Mouse (Mus musculus) olfactory bulb, adult 2 months (tissue): Measurements from ENCODE around the gene Aldh1a2. TPM values are rescaled to one million over a fixed set of nuclear protein-coding genes. Genes with fewer than 3 reads are reported as not detected.

ENCODE experiments used
- H3K27ac ChIP-seq: fragments of 200-500 bp; 2 replicates; pipeline ENCODE4 v1.5.1; 2012; ENCODE audit warnings: low read depth, low read length; ENCODE audit not compliant: insufficient read depth
- H3K4me1 ChIP-seq: fragments of 200-500 bp; 2 replicates; pipeline ENCODE4 v1.6.1; 2012; ENCODE audit warnings: low read length; ENCODE audit not compliant: control insufficient read depth, insufficient read depth
- H3K4me3 ChIP-seq: fragments of 200-500 bp; 2 replicates; pipeline ENCODE4 v1.5.1; 2012; ENCODE audit warnings: mild to moderate bottlenecking, low read depth, low read length, moderate library complexity; ENCODE audit not compliant: insufficient read depth
- CTCF ChIP-seq: fragments of 200-500 bp; IDR thresholded peaks from 2 replicates; pipeline ENCODE4 v1.5.1; 2012; ENCODE audit warnings: low read depth, mild to moderate bottlenecking, low read length, moderate library complexity; ENCODE audit not compliant: insufficient read depth
- POLR2A ChIP-seq: fragments of 200-500 bp; IDR thresholded peaks from 2 replicates; pipeline ENCODE4 v1.6.1; 2012; ENCODE audit warnings: mild to moderate bottlenecking, low read depth, low read length, moderate library complexity; ENCODE audit not compliant: insufficient read depth
- WGBS: fragments of 180-500 bp; shearing (Covaris S2); methylation state at CpG from one replicate; pipeline ENCODE4 v1.1.7; 2018; 5-methylcytosine and 5-hydroxymethylcytosine counted together
- polyA plus RNA-seq: library from polyadenylated mRNA; stranded (reverse); fragments of >200 nt; gene quantifications from 2 replicates; pipeline ENCODE4 v1.2.4, GENCODE M21; 2012; ENCODE audit warnings: low replicate concordance; ENCODE audit not compliant: missing spikeins, insufficient read depth, insufficient read length

Aldh1a2 gene
- polyA plus RNA-seq, 1 experiment = not detected

GRCm38 (mm10) chr9:71323303-71323952, 107.8 kb downstream of the Aldh1a2 start:
- H3K4me1 ChIP-seq = no peaks in the 10 kb centered on the region
- whole genome bisulfite sequencing = 55% methylated on average over 1 of the region's 1 CpGs
- TF ChIP-seq POLR2A (no peak), CTCF (no peak)
- no peak overlapping the region for H3K27ac ChIP-seq
- no peak overlapping the region for H3K4me3 ChIP-seq

- H3K4me3 ChIP-seq = no peak overlapping the region
- TF ChIP-seq CTCF = no peak
- TF ChIP-seq POLR2A = no peak
- 77% methylated on average over 5 of the region's 5 CpGs for WGBS
- H3K27ac ChIP-seq = no peak overlapping the region
- H3K4me1 ChIP-seq = no peaks in the 10 kb centered on the region
Observed at GRCm38 (mm10) chr9:71324060-71324459, 108.5 kb downstream of the Aldh1a2 start.

GRCm38 (mm10) chr9:71326261-71326660, 110.7 kb downstream of the Aldh1a2 start:
- 65% methylated on average over 4 of the region's 4 CpGs for WGBS
- Histone ChIP-seq H3K27ac (no peak overlapping the region), H3K4me3 (no peak overlapping the region), H3K4me1 (no peaks in the 10 kb centered on the region)
- TF ChIP-seq CTCF (no peak), POLR2A (no peak)

- no peak overlapping the region for H3K4me3 ChIP-seq
- no peak overlapping the region for H3K27ac ChIP-seq
- no peaks in the 10 kb centered on the region for H3K4me1 ChIP-seq
- TF ChIP-seq CTCF = no peak
- TF ChIP-seq POLR2A = no peak
- WGBS = 72% methylated on average over 3 of the region's 3 CpGs
Observed at GRCm38 (mm10) chr9:71331661-71332060, 116.1 kb downstream of the Aldh1a2 start.

DNA sequence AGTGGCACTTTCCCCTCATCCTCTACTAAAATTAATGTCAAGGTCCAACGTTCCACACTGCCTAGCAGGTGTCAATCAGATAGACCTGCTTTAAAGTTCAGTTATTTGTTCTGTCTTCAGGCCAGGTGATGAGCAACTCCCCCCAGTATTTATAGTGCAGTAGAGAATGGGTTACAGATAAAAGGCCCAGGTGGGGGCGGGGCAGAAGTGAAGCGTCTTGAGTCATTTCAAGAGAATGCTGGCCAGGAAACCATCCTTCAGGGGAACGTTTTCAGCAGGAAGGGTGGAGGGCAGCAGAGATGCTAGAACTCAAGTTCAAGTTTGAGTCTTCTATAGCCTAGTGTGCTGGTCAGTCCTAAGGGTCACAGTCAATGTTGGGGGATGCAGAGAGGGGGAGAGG, 121.1 kb downstream of the Aldh1a2 start:
- no peaks in the 10 kb centered on the region for H3K4me1 ChIP-seq
- no peak for TF ChIP-seq POLR2A
- no peak for TF ChIP-seq CTCF
- 76% methylated on average over 4 of the region's 4 CpGs for WGBS
- no peak overlapping the region for H3K4me3 ChIP-seq
- no peak overlapping the region for H3K27ac ChIP-seq

DNA sequence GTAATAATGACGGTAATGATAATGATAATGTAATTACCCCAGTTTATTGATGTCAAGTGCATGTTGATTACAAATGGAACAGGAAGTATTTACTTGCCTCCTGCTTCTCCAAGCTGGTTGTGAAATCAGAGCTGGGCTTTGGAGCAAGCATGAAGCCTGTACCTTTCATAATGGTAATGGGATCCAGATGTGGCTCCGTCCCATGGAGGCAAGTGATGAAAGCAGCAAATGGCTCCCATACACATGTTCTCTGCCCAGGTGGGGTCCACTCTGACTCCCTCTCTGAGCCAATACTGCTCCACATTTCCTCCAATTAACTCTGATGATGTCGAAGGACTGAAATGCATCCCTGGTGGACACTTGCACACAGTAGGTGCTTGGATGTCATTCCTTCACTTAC, 121.8 kb downstream of the Aldh1a2 start:
- H3K27ac ChIP-seq = no peak overlapping the region
- no peaks in the 10 kb centered on the region for H3K4me1 ChIP-seq
- TF ChIP-seq POLR2A = no peak
- no peak for TF ChIP-seq CTCF
- 89% methylated on average over 3 of the region's 3 CpGs for WGBS
- H3K4me3 ChIP-seq = no peak overlapping the region

DNA sequence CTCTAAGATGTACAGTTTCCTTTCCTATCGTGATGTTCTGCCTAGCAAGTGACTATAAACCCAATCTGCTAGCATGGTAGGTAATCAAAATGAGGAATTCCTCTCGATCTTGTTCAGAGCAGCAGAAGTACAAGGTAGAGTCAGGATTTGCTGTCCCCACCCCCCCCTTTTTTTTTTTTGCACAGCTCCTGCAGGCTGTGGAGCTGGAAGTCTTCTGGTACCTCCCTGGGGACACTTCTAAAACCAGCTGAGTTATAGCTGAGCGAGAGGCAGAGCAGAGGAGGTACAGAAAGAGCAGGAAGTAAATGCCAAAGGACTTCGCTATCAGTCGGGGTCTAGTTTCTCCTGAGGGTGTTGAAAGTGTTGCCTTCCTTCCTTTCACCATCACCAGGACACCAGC, 124.5 kb downstream of the Aldh1a2 start:
- Histone ChIP-seq H3K4me3 (no peak overlapping the region), H3K4me1 (no peaks in the 10 kb centered on the region), H3K27ac (no peak overlapping the region)
- no peak for TF ChIP-seq CTCF
- TF ChIP-seq POLR2A = no peak
- WGBS = 79% methylated on average over 5 of the region's 5 CpGs

Other genes with a start within 250 kb of the Aldh1a2 start
- gene Aqp9, start 47.1 kb upstream of the Aldh1a2 start, polyA plus RNA-seq = not detected in 2 replicates